Mouse (Mus musculus): ENCODE results near the gene Anks6. TPM values are rescaled to one million over a fixed set of nuclear protein-coding genes. Genes with fewer than 3 reads are reported as not detected.
"Not testable (repeated sequence)": the region's sequence is repeated elsewhere in the genome, so short reads cannot be mapped to it uniquely, and the experiment has no call there.

The Anks6 gene
- polyA plus RNA-seq, 1 experiment from 2014 or later, result 2.6 TPM

- H3K9me3 ChIP-seq (replicated peaks), result no peaks in the 10 kb centered on the region
- 0% methylated on average over 1 of the region's 1 CpGs for WGBS
These were observed 3.7 kb upstream of the Anks6 start for GRCm38 (mm10) chr4:47060900-47061299.

GRCm38 (mm10) chr4:47057510-47058325, 491 bp upstream of the Anks6 start:
- H3K4me1 ChIP-seq, result peaks cover 5% of the 10 kb centered on the region
- no peak overlapping the region for H3K27ac ChIP-seq
- ATAC-seq, result peak; percentile 50; the same call in 1 of the 2 replicates
- peak overlapping the region; percentile 86 for H3K9ac ChIP-seq
- H3K4me3 ChIP-seq, result peak overlapping the region; percentile 72
- WGBS, result 38% methylated on average over 25 of the region's 25 CpGs
- H3K4me2 ChIP-seq, result peak overlapping the region; percentile 77
- H3K9me3 ChIP-seq (replicated peaks), result no peaks in the 10 kb centered on the region
- no peaks in the 10 kb centered on the region for H3K27me3 ChIP-seq
- no peaks in the 10 kb centered on the region for H3K36me3 ChIP-seq (ENCODE audit: poor library complexity, severe bottlenecking)

More at GRCm38 (mm10) chr4:47060900-47061299, 3.7 kb upstream of the Anks6 start:
- no peak for ATAC-seq
- H3K27ac ChIP-seq, result no peak overlapping the region
- H3K4me1 ChIP-seq, result peaks cover 5% of the 10 kb centered on the region
- no peaks in the 10 kb centered on the region for H3K36me3 ChIP-seq (ENCODE audit: poor library complexity, severe bottlenecking)
- H3K4me2 ChIP-seq, result no peak overlapping the region
- no peaks in the 10 kb centered on the region for H3K27me3 ChIP-seq
- no peak overlapping the region for H3K4me3 ChIP-seq
- no peak overlapping the region for H3K9ac ChIP-seq

- no peak overlapping the region for H3K4me3 ChIP-seq
- H3K36me3 ChIP-seq (ENCODE audit: poor library complexity, severe bottlenecking), result no peaks in the 10 kb centered on the region
- H3K27ac ChIP-seq, result no peak overlapping the region
- no peak overlapping the region for H3K9ac ChIP-seq
- no peaks in the 10 kb centered on the region for H3K27me3 ChIP-seq
- WGBS, result 95% methylated on average over 6 of the region's 6 CpGs
- no peak overlapping the region for H3K4me2 ChIP-seq
- H3K4me1 ChIP-seq, result peaks cover 12% of the 10 kb centered on the region
- no peak for ATAC-seq
- no peaks in the 10 kb centered on the region for H3K9me3 ChIP-seq (replicated peaks)
These were observed 1.6 kb downstream of the Anks6 start for GRCm38 (mm10) chr4:47055570-47056080.

GRCm38 (mm10) chr4:47055170-47055569, 2.1 kb downstream of the Anks6 start:
- 95% methylated on average over 9 of the region's 9 CpGs for WGBS
- not testable (repeated sequence) for H3K4me2 ChIP-seq; H3K27ac ChIP-seq; H3K27me3 ChIP-seq; H3K9me3 ChIP-seq (replicated peaks); ATAC-seq; H3K36me3 ChIP-seq (ENCODE audit: poor library complexity, severe bottlenecking); H3K4me3 ChIP-seq; H3K9ac ChIP-seq
- peaks cover 16% of the 10 kb centered on the region for H3K4me1 ChIP-seq

GRCm38 (mm10) chr4:47051905-47052304, 5.3 kb downstream of the Anks6 start:
- ATAC-seq, result no peak
- H3K27me3 ChIP-seq, result no peaks in the 10 kb centered on the region
- no peak overlapping the region for H3K27ac ChIP-seq
- H3K4me3 ChIP-seq, result no peak overlapping the region
- H3K9me3 ChIP-seq (replicated peaks), result no peaks in the 10 kb centered on the region
- no peak overlapping the region for H3K4me2 ChIP-seq
- WGBS, result 73% methylated on average over 9 of the region's 9 CpGs
- H3K9ac ChIP-seq, result no peak overlapping the region
- no peaks in the 10 kb centered on the region for H3K36me3 ChIP-seq (ENCODE audit: poor library complexity, severe bottlenecking)
- H3K4me1 ChIP-seq, result peaks cover 17% of the 10 kb centered on the region

- Histone ChIP-seq H3K27ac (no peak overlapping the region), H3K36me3 (ENCODE audit: poor library complexity, severe bottlenecking) (no peaks in the 10 kb centered on the region), H3K9ac (peak overlapping the region; percentile 41; the same call in 1 of the 2 replicates), H3K4me3 (no peak overlapping the region), H3K4me1 (peaks cover 12% of the 10 kb centered on the region; the same call in 1 of the 2 replicates), H3K27me3 (no peaks in the 10 kb centered on the region), H3K9me3 (replicated peaks) (no peaks in the 10 kb centered on the region), H3K4me2 (no peak overlapping the region)
- 0 out of 2 replicates have a peak, but pooled peaks have one; percentile 3 for ATAC-seq
- 34% methylated on average over 10 of the region's 10 CpGs for WGBS
These were observed 6.4 kb downstream of the Anks6 start for GRCm38 (mm10) chr4:47050642-47051381.

GRCm38 (mm10) chr4:47050167-47050566, 7.1 kb downstream of the Anks6 start:
- peaks cover 12% of the 10 kb centered on the region; the same call in 1 of the 2 replicates for H3K4me1 ChIP-seq
- H3K36me3 ChIP-seq (ENCODE audit: poor library complexity, severe bottlenecking), result no peaks in the 10 kb centered on the region
- peak; percentile 77 for ATAC-seq
- WGBS, result 0% methylated on average over 1 of the region's 1 CpGs
- no peaks in the 10 kb centered on the region for H3K9me3 ChIP-seq (replicated peaks)
- no peaks in the 10 kb centered on the region for H3K27me3 ChIP-seq
- no peak overlapping the region for H3K4me3 ChIP-seq
- no peak overlapping the region for H3K4me2 ChIP-seq
- H3K9ac ChIP-seq, result no peak overlapping the region
- H3K27ac ChIP-seq, result no peak overlapping the region

GRCm38 (mm10) chr4:47049216-47049615, 8.0 kb downstream of the Anks6 start:
- H3K27me3 ChIP-seq, result no peaks in the 10 kb centered on the region
- H3K4me3 ChIP-seq, result no peak overlapping the region
- ATAC-seq, result no peak
- no peaks in the 10 kb centered on the region for H3K9me3 ChIP-seq (replicated peaks)
- WGBS, result 89% methylated on average over 16 of the region's 16 CpGs
- H3K4me1 ChIP-seq, result peaks cover 12% of the 10 kb centered on the region; the same call in 1 of the 2 replicates
- no peak overlapping the region for H3K27ac ChIP-seq
- no peak overlapping the region for H3K9ac ChIP-seq
- no peaks in the 10 kb centered on the region for H3K36me3 ChIP-seq (ENCODE audit: poor library complexity, severe bottlenecking)
- no peak overlapping the region for H3K4me2 ChIP-seq

GRCm38 (mm10) chr4:47047765-47048164, 9.5 kb downstream of the Anks6 start:
- 82% methylated on average over 4 of the region's 4 CpGs for WGBS
- H3K9me3 ChIP-seq (replicated peaks), result no peaks in the 10 kb centered on the region

GRCm38 (mm10) chr4:47046974-47047373, 10.3 kb downstream of the Anks6 start:
- WGBS, result 85% methylated on average over 6 of the region's 6 CpGs

More at GRCm38 (mm10) chr4:47047765-47048164, 9.5 kb downstream of the Anks6 start:
- Histone ChIP-seq H3K4me1 (peaks cover 12% of the 10 kb centered on the region; the same call in 1 of the 2 replicates), H3K4me3 (no peak overlapping the region), H3K27ac (no peak overlapping the region), H3K4me2 (no peak overlapping the region), H3K9ac (no peak overlapping the region), H3K36me3 (ENCODE audit: poor library complexity, severe bottlenecking) (peaks cover 4% of the 10 kb centered on the region; the same call in 1 of the 2 replicates), H3K27me3 (no peaks in the 10 kb centered on the region)
- no peak for ATAC-seq

GRCm38 (mm10) chr4:47043866-47044265, 13.4 kb downstream of the Anks6 start:
- Histone ChIP-seq H3K36me3 (ENCODE audit: poor library complexity, severe bottlenecking) (peaks cover 15% of the 10 kb centered on the region; the same call in 1 of the 2 replicates), H3K27ac (no peak overlapping the region), H3K9ac (no peak overlapping the region), H3K4me3 (no peak overlapping the region), H3K4me1 (no peaks in the 10 kb centered on the region), H3K9me3 (replicated peaks) (no peaks in the 10 kb centered on the region), H3K27me3 (no peaks in the 10 kb centered on the region), H3K4me2 (no peak overlapping the region)
- 90% methylated on average over 9 of the region's 9 CpGs for WGBS
- no peak for ATAC-seq

More at GRCm38 (mm10) chr4:47046974-47047373, 10.3 kb downstream of the Anks6 start:
- H3K27ac ChIP-seq, result no peak overlapping the region
- no peak for ATAC-seq
- no peaks in the 10 kb centered on the region for H3K9me3 ChIP-seq (replicated peaks)
- H3K4me1 ChIP-seq, result peaks cover 12% of the 10 kb centered on the region; the same call in 1 of the 2 replicates
- no peaks in the 10 kb centered on the region for H3K27me3 ChIP-seq
- H3K36me3 ChIP-seq (ENCODE audit: poor library complexity, severe bottlenecking), result peaks cover 4% of the 10 kb centered on the region; the same call in 1 of the 2 replicates
- no peak overlapping the region for H3K4me3 ChIP-seq
- H3K4me2 ChIP-seq, result no peak overlapping the region
- H3K9ac ChIP-seq, result no peak overlapping the region

GRCm38 (mm10) chr4:47039586-47039985, 17.6 kb downstream of the Anks6 start:
- Histone ChIP-seq H3K9ac (no peak overlapping the region), H3K4me1 (no peaks in the 10 kb centered on the region), H3K4me2 (no peak overlapping the region), H3K36me3 (ENCODE audit: poor library complexity, severe bottlenecking) (peaks cover 23% of the 10 kb centered on the region), H3K4me3 (no peak overlapping the region), H3K9me3 (replicated peaks) (no peaks in the 10 kb centered on the region), H3K27ac (no peak overlapping the region), H3K27me3 (no peaks in the 10 kb centered on the region)
- 88% methylated on average over 10 of the region's 10 CpGs for WGBS
- no peak for ATAC-seq

All from forebrain, embryonic 13.5 days (tissue).